Mouse (Mus musculus): ENCODE results near the gene Caprin2.
A peak's percentile ranks its signal among the peaks of the same experiment; 100 is the strongest.
"Not testable (repeated sequence)": the region's sequence is repeated elsewhere in the genome, so short reads cannot be mapped to it uniquely, and the experiment has no call there.

The Caprin2 gene

GRCm38 (mm10) chr6:148895773-148896506 is at the start of gene Caprin2:
Gene Caprin2 (minus strand): TSS chr6:148896237.
- DNase-seq (ENCODE audit: extremely low spot score, low read depth, low spot score) = peak; percentile 85

DNA sequence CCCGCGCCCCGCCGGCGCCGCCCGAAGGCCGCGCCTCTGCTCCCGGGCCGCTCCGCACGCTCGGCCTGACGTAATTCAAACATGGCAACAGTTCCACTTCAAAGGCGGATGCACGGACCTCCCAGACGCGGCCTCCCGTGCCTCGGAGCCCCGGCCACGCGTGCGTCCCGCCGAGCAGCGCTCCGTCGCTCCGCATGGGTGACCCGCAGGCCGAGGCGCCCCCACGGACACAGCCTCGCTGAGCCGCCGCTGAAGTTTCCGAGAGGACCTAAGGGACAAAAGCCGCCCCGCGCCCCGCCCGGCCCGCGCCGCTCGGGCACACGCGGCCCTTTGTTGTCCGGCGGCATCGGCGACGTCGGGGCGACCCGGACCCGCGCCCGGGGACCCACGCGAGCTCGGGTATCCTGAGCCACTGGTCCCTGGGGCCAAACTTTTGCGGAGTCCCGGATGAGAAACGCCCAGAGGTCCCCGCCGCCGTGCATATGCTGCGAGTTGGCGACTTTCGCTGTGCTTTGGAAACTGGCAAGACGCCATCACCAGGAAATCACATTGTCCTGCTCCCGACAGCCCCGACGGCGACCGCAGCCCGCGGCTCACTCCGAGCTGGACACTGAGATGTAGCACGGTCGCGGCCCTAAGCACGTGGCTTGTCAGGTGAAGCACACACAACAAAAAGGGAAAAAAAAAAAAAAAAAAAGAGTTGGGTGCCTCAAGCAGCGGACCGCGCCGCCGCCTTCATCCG is 48.9 kb upstream of the Caprin2 start:
- no peak for DNase-seq (ENCODE audit: extremely low spot score, low read depth, low spot score)

DNA sequence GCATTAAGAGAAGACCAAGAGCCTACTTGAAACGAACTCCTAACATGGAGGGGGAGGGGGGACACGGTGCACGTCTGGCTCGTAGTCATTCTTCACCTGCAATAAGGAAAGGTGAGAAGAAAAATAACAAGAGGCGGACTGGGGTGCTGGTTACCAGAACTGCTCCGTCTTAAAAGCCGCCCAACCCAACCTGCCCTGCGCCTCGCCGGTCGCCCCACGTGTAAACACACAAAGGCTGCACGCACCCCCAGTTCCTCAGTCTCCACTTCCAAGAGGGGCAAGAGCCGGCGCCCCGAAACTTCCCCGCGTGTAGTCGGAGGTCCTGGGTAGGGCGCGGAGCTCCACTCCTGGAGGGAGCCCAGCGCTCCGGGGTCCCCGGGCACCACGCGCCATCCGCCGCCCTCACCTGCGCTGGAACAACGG is 48.3 kb upstream of the Caprin2 start:
- DNase-seq (ENCODE audit: extremely low spot score, low read depth, low spot score) = no peak

GRCm38 (mm10) chr6:148943695-148944094 is 47.7 kb upstream of the Caprin2 start:
- no peak for DNase-seq (ENCODE audit: extremely low spot score, low read depth, low spot score)

DNA sequence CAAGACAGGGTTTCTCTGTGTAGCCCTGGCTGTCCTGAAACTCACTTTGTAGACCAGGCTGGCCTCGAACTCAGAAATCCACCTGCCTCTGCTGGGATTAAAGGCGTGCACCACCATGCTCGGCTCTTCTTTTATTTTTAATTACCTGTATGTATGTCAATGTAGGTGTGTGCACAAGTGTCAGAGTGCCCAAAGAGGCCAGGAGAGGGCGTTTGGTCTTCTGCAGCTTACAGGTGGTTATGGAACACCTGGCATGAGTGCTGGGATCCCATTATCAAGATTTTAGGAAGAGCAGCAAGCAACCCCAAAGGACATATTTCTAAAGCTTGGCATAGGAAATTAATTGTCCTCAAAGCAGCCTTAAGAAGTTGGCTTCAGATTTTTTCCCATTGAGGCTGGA is 46.4 kb upstream of the Caprin2 start:
- no peak for DNase-seq (ENCODE audit: extremely low spot score, low read depth, low spot score)

GRCm38 (mm10) chr6:148941880-148942279 is 45.8 kb upstream of the Caprin2 start:
- DNase-seq (ENCODE audit: extremely low spot score, low read depth, low spot score) = no peak

DNA sequence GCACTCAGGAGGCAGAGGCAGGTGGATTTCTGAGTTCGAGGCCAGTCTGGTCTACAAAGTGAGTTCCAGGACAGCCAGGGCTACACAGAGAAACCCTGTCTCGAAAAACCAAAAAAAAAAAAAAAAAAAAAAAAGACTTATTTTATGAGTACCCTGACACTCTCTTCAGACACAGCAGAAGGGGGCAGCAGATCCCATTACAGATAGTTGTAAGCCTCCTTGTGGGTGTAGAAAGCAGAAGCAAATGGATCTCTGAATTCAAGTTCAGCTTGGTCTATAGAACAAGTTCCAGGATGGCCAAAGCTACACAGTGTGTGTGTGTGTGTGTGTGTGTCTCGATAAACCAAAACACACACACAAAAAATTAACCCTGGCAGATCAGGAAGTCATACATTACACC is 44.3 kb upstream of the Caprin2 start:
- DNase-seq (ENCODE audit: extremely low spot score, low read depth, low spot score) = not testable (repeated sequence)

- DNase-seq (ENCODE audit: extremely low spot score, low read depth, low spot score) = no peak
Measured at GRCm38 (mm10) chr6:148937693-148938092, 41.7 kb upstream of the Caprin2 start.

DNA sequence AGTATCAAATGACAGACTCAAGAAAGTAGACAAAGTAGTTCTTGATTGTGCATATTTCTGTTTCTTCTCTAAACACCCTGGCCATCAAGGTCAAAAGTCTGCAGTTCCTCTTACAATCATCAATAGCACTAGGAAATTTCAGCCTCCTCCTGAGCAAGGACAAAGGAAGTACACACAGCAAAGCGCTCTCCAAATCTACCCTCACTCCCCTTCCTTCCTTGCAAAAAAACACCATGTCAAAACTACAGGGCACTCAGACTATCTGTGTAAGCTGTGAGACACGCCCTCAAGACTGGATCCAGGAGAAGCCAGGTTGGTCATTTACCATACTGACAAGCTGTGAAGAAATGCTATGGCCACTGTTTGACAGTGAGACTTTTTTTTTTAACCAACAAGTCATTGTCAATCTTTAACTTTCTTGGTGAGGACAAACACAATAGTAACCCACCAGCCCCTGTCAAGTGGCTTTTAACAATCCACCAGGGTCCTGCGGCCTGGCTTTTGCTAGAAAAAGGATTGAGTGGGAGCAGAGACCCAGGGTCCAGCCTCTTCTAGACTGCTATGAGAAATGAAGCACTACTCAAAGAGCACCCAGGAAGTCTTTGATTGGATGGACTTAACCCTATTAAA is 39.0 kb upstream of the Caprin2 start:
- no peak for DNase-seq (ENCODE audit: extremely low spot score, low read depth, low spot score)

DNA sequence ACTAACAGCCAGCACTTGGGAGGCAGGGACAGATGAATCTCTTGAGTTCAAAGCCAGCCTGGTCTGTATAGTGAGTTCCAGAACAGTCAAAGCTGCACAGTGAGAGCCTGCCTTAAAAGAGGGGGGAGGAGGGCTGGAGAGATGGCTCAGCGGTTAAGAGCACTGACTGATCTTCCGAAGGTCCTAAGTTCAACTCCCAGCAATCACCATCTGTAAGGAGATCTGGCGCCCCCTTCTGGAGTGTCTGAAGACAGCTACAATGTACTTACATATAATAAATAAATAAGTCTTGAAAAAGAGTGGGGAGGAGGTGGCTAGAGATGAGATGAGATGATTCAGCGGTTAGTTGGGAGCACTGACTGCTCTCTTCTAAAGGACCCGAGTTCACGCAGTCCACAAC is 35.2 kb upstream of the Caprin2 start:
- no peak for DNase-seq (ENCODE audit: extremely low spot score, low read depth, low spot score)

DNA sequence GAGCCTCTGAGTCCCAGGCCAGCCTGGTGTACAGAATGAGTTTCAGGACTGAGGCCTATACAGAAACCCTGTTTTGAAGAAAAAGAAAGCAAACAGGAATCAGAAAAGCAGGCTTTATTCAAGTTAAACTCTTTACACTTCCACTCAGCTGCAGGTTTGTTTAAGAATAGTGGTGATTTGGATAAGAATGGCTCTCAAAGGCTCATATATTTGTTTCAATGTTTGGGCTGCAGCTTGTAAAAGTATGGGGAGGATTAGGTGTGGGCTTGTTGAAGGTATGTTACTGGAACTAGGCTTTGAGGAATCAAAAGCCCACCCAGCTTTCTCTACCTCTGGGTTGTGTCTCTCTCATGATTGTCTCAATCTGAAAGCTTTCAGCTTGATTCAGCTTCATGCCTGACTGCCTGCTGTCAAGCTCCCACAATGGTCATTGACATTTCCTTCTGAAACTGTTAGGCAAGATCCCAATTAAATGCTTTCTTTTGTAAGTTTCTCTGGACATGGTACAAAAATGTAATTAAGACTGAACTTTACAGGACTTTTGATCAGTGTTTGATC is 22.9 kb upstream of the Caprin2 start:
- DNase-seq (ENCODE audit: extremely low spot score, low read depth, low spot score) = no peak

DNA sequence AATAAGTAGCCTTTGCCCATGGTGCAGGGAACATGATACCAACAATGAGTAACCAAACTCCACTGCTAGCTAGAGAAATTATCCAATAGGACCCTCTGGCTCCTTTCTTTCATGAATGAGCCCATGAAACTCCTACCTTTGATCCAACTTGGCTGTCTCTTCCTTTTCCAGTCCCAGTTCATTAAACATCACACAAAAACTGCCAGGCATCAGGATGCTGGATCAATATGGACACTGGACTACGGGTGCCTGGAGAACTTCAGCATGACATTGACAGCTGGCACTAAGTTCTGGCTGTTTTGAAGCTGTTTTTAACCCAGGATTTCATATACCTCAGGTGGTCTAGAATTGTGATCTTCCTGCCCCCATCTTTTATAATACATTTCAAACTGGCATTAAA is 21.6 kb upstream of the Caprin2 start:
- DNase-seq (ENCODE audit: extremely low spot score, low read depth, low spot score) = no peak

- DNase-seq (ENCODE audit: extremely low spot score, low read depth, low spot score) = no peak
Measured at GRCm38 (mm10) chr6:148916817-148917216, 20.8 kb upstream of the Caprin2 start.

DNA sequence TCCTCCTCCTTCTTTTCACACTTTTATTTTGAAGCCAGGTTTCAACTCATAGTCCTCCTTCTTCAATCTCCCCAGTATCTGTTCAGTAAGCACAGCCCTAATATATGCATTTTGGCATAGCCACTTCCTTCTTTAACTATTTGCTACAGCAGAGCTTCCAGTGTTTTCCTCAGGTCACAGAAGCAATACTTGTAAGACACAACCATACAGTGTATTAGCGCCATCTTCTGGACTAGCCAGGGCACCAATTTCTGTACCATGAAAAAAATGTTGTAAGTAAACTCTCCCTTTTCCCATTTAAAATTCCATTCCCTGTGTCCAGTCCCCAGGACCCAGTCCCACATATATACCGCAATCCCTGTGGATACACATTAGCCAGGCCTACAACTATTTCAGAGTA is 17.9 kb upstream of the Caprin2 start:
- peak; percentile 58 for DNase-seq (ENCODE audit: extremely low spot score, low read depth, low spot score)

DNA sequence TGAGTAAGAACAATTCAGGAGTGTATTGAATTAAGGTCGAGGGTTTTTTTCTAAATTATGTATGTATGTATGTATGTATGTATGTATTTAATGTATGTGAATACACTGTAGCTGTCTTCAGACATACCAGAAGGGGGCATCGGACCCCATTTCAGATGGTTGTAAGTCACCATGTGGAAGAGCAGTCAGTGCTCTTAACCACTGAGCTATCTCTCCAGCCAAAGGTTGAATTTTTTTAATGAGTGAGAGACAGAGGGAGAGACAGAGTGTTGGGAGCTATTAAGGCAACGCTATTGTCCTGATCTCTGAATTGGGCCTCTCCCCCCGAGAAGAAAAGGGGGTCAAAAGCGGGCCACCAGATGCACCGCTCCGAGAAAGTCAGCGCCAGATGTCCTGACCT is 15.9 kb upstream of the Caprin2 start:
- DNase-seq (ENCODE audit: extremely low spot score, low read depth, low spot score) = not testable (repeated sequence)

GRCm38 (mm10) chr6:148906958-148907357 is 10.9 kb upstream of the Caprin2 start:
- DNase-seq (ENCODE audit: extremely low spot score, low read depth, low spot score) = no peak

DNA sequence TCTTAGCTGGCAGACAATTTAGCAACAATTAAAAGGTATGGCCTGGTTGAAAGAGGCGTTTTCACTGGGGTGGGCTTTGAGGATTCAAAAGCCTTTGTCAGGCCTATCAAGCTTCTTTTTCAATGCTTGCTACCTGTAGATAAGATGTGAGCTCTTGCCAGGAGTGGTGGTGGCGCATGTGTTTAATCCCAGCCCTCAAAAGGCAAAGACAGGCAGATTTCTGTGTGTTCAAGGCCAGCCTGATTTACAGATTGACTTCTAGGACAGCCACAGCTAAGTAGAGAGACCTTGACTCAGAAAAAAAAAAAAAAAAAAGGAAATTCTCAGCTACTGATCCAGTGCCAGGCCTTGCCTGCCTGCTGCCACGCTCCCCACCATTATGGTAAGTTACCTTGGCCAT is 6.7 kb upstream of the Caprin2 start:
- no peak for DNase-seq (ENCODE audit: extremely low spot score, low read depth, low spot score)

DNA sequence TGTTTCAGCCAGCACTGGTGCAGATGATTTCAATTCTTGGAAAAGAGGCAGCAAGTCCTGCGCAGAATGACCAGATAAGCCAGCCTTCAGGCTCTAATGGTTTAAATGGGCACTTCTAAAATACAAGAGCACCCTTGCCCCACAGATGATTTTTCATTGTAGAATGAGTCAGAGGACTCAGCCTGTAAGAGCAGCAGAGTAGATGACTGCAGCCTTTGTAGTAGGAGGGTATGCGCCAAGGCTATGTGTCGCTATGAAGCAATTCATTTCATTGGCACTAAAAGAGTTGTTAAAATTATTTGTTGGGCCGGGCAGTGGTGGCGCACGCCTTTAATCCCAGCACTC is 442 bp upstream of the Caprin2 start:
- no peak for DNase-seq (ENCODE audit: extremely low spot score, low read depth, low spot score)

GRCm38 (mm10) chr6:148894888-148895772 is 907 bp downstream of the Caprin2 start:
- no peak for DNase-seq (ENCODE audit: extremely low spot score, low read depth, low spot score)

DNA sequence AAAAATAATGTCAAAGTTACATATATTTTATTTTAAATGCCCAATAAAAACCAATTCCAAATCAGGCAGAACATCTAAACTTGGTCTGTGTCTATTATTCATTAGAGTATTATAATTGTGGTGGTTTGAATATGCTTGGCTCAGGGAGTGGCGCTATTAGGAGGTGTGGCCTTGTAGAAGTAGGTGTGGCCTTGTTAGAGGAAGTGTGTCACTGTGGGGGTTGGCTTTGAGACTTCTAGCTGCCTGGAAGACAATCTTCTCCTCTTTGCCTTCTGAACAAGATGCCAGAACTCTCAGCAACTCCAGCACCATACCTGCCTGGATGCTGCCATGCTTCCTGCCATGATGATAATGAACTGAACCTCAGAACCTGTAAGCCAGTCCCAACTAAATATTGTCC is 22.1 kb downstream of the Caprin2 start:
- no peak for DNase-seq (ENCODE audit: extremely low spot score, low read depth, low spot score)

DNA sequence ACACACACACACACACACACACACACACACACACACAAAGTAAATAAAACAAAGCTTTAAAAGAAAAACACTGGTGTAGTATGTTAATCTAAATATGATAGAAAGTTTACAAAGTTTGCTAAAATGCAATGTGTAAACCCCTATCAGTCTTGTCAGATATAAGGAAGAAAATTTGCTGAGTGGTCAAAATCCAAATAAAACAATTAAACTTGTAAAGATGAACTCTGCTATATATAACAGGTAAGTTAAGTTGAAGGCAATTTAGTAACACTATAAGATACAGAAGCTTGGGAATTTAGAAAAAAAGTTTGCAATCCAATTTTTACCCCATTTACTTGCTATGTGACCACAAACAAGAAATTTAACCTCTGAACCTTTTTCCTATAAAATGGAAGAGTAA is 50.4 kb downstream of the Caprin2 start:
- no peak for DNase-seq (ENCODE audit: extremely low spot score, low read depth, low spot score)
